Mouse (Mus musculus): ENCODE measurements around the gene Kbtbd3.

Gene Kbtbd3

DNA sequence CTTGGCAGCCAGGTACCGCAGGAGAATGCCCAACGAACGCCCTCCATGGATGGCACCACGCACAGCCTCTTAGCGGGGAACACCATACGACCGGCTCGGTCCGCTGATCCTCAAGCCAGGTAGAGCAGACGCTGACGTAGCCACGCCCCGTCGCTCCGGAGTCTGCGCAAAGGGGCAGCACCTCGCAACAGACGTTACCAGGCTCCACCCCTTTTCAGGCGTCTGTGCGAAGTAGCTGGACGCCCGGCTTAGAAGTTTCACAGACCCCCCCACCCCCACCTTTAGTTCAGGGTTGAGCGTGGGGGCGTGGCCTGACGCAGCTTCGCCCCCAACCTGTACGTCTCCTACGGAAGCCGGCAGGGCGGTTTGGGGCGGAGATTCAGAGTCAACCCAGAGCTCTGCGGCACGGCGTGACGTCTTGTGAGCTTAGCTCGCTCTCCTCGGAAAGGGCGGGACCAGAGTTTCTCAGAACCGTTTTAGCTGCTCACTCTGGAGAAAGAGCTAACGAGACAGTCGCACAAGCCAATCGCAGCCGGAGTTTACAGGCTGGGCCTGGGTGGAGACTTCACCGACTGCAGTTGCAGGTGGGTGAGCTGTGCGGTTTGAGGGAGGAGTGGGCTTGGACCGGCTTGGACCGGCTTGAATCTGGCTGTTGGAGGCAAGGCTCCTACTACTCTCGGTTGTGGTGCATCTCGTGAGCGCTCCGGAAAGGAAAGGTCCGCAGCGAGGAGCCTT, at the start of gene Kbtbd3, which contains the start of gene Aasdhppt:
Gene Kbtbd3, plus strand, starts transcription at position 483 of the 735 bp plus-strand sequence.
Gene Aasdhppt, minus strand, starts transcription at position 121 of the 735 bp plus-strand sequence.
- DNase-seq: peak; percentile 99

- peak; percentile 71 for DNase-seq
These were observed 49.5 kb upstream of the Kbtbd3 start for GRCm38 (mm10) chr9:4259841-4260745.

DNA sequence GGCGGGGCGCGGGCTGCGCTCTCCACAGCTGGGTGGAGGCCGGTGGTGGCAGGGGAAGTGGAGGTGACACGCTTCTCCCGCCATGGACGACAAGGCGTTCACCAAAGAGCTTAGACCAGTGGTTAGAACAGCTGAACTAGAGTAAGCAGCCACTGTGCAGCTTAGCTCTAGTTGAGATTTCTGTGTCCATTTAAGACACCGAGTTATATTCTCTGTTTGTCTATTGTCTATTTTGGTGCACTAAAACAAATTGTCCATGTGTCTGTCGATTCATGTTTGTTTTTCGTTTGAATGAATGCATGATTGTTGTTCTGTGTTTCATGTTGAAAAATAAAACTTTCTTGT, 48.9 kb upstream of the Kbtbd3 start:
- no peak for DNase-seq

GRCm38 (mm10) chr9:4266881-4267280, 42.8 kb upstream of the Kbtbd3 start:
- DNase-seq: no peak

GRCm38 (mm10) chr9:4283850-4284249, 25.8 kb upstream of the Kbtbd3 start:
- no peak for DNase-seq

GRCm38 (mm10) chr9:4300466-4300865, 9.2 kb upstream of the Kbtbd3 start:
- DNase-seq: no peak

DNA sequence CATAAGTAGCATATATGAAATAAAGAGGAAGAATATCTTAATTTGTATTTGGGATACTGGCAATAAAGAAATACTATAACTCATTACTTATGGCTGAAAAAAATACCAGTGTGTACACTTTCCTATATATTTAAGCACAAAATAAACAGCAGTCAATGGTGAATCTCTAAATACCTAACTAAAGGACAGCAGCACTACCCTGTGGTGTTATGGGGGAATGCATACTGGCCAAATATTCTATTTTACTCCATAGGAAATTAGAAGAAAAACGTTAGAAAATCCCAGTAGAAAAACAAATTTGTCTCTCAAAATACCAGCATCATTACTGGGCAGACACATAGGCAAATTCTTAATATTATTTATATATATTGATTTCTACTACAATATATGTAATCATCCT, 4.8 kb upstream of the Kbtbd3 start:
- DNase-seq: no peak

DNA sequence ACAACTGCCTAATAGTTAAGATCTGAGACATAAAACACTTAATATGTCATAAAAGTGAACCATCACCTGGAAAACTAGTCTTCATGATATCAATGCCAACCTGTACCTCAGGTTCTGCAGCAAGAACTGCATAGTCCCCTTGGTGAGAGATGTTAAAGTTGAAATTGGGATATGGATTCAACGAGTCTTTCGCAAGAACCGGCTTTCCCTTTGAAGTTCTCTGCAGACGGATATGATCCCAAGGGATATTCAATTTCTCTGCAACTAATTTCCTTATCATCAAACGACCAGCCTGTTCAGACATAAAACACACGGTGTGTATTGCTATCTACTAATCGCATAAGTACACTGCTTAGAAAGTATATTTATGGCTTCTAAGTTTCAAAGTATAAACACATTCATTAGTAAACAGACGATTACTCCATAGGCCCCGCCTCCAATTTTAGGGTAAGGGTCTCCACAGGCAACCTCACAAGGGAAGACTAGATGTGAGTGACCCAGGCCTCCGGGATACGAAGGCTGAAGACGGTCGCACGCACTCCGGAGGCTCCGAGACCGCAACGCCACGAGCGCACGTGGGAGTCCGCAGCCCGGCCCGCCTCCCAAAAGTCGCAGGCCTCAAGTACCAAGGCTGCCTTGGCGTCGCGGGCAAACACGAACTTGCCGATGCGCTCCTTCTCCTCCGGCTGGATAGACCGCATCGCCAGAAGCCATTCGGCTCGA, 844 bp upstream of the Kbtbd3 start:
- DNase-seq: no peak

GRCm38 (mm10) chr9:4310706-4311105, 1.1 kb downstream of the Kbtbd3 start:
- DNase-seq: no peak

GRCm38 (mm10) chr9:4311162-4311561, 1.5 kb downstream of the Kbtbd3 start:
- no peak for DNase-seq

DNA sequence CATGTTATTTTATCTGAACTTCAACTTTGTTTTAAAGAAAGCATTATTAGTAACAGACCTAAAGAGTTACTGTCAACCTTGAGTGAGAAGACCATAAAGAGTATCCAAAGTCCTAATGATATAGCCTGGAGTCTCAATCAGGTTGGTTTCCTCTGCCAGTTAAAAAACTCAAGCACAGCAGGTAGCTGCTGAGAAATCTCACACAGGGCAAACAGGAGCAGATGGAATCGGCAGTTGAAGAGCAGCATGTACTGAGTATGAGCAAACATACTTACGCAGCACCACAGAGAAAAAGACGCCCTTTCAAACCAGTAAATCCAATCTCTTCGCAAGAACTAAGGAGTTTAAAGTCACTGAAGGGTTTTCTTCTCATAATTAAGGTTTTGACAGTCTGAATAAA, 4.3 kb downstream of the Kbtbd3 start:
- DNase-seq: no peak

DNA sequence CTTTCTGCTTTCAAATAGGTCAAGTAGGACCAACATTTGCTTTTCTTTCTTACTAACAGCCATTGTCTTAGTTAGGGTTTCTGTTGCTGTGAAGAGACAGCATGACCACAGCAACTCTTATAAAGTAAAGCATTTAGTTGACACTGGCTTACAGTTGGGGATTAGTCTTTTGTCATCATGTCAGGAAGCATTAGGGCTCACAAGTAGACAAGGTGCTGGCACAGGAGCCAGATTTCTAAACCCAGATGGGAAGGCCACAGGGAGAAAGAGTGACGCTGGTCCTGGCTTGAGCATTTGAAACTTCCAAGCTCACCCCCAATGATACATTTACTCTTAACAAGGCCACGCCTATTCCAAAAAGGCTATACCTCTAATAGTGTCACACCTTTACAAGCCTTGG, 6.1 kb downstream of the Kbtbd3 start:
- DNase-seq: no peak

DNA sequence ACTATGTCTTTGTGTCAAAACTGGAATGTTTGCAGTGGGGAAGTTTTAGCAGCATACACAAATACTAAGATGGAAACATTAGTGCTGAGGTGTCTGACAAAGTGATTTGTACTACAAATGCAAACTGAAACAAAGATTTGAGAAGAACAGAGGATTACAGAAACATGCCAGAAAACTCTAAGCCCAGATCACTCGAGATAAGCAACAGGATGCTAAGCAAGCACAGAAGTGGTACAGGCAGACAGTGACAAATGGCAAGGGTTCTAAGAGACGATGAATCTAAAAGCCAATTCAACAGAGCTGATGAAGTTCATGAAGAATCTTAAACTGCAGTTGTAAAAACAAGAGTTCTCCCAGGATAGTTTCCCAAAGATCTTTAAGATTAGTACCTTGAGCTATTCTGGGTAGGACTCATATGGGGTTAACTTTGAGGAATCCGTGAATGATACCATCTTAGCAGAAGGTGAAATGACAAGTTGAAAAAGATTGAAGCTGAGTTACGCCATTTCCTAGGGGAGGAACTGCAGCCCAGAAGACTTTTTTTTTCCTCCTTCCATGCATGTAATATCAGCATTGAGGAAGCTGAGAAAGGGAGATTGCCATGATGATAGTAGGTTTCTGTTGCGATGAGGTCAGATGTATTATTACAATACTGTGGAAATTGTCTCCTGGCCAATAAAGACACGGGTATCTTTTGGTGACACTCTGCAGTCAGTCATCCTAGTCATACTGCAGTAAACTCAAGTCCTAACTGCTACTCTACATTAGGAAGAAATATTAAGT, 9.5 kb downstream of the Kbtbd3 start:
- no peak for DNase-seq

DNA sequence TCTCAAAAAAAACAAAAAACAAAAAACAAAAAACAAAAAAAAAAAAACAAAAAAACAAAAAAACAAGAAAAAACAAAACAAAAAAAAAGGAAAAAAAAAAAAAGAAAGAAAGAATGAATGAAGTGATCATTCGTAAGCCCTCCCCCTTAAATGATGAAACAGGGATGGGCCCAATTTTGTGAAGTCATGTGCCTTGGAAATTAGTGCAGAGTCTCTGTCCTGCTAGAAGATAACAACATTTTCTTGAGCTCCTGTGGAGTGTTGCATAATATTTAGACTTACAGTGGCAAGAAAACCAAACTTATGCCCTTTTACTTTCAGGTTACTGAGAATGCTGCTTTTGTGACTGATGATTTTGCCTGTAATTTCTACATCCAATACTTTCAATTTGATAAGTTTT, 43.5 kb downstream of the Kbtbd3 start:
- no peak for DNase-seq

DNA sequence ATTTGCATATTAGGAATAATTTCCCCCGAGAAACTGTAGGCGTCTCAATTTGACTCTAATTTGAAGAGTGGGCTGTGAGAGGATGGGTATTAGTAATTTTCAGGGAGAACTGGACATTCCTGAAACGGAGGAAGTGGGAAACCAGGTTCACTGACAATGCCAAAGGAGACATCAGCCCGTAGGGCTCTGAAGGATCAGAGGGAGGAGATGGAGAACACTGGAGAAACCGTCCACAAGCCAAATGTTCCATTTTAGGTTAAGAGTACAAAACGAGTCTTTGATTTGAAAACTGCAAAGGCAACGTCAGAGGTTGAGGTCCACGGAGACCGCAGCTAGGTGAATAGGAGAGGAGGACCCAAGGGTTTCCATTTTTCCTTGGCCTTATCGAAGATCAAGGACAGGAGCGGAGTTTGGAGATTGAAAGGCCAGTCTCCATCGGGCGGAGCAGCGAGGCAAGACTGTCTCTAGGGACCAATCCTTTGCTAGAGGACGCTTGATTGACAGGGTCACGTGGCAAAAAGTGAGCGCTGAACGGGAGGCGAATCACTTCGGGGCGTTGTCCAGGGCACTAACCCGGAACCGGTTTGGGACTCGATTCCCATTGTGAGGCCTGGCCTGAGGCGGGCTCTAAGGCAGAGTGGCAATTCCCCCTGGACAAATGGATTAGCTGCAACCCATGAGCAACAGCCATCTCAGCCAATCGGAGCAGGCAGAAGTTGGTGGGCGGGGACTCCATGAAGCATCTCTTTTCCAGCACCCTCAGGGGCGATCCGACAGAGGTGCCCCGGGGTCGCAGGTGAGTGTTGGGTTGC, 66.4 kb downstream of the Kbtbd3 start, which contains the start of gene Msantd4:
Gene Msantd4, plus strand, starts transcription at position 735 of the 812 bp plus-strand sequence.
- DNase-seq: peak; percentile 97

DNA sequence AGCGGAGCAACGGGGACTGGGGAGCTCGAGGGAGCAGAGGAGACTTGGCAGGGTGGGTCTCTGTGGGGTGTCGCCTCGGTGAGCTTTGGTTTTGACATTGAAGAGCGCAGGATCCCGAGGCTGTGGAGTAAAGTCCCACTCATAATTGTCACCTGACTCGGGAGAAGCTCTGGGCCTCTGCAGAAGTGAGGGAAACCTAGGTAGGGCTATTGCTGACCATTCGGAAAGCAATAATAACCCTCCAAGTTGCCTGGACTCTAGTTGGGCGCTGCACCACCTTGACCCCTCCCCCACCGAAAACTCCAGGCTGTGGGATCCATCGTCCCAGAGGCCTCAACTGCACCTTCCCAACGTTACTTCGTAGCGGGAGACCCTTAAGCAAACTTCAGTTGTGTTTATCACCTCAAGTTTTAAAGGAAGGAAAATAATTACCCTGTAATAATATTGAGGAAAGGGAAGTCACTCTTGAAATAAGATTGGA, 67.0 kb downstream of the Kbtbd3 start:
- peak; percentile 63 for DNase-seq
